Mouse (Mus musculus) G1E (cell line): ENCODE results near the gene Gm5431.

ENCODE experiments used
- CTCF ChIP-seq: IDR thresholded peaks from 2 replicates; pipeline ENCODE4 v1.5.1; 2012; ENCODE audit warnings: low read depth, low read length, inconsistent platforms, mixed read lengths
- GATA1 ChIP-seq: IDR thresholded peaks from 2 replicates; pipeline ENCODE4 v1.6.1; 2012; ENCODE audit warnings: borderline replicate concordance, low read length, inconsistent platforms, mixed read lengths

DNA sequence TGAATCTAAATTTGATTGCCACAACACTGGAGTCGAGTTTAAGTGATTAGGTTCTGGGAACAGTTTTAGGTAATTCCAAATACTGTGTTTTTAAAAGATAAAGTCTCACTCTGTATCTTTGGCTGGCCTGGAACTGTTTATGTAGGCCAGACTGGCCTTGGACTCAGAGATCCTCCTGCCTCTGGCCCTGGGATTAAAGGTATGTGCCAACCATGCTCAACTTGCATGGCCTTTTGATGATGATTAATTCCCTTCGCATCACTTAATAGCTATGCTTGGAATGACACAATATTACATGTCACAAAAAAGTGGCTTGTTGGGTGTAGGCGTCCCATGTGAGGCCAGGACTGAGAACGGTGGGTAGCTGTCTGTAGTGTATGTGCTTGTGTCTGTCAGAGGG, 49.8 kb downstream of the Gm5431 start:
- TF ChIP-seq CTCF: no peak
- TF ChIP-seq GATA1: no peak
